Mouse (Mus musculus) embryonic facial prominence, embryonic 15.5 days (tissue): ENCODE measurements at regions not wholly inside any gene's neighbourhood (a gene's known extent, or its start where the extent isn't known, plus 50 kb on each side); places are given as distances from the start of the nearest gene placed in this dataset.

ENCODE experiments used
- ATAC-seq: fragments of 200-750 bp; cut with Nextera tagmentation; 2 replicates; pipeline ENCODE4 v1.8.0; 2017; ENCODE audit warnings: low read depth, moderate TSS enrichment; ENCODE audit not compliant: insufficient number of reproducible peaks, low FRiP score, low TSS enrichment
- H3K27ac ChIP-seq: fragments of 300-500 bp; sonication (generic); replicated peaks from 2 replicates; pipeline ENCODE4 v1.5.1; 2015; ENCODE audit warnings: mild to moderate bottlenecking, inconsistent platforms
- H3K27me3 ChIP-seq: fragments of 300-500 bp; sonication (generic); 2 replicates; pipeline ENCODE4 v1.6.1; 2015; ENCODE audit warnings: inconsistent platforms
- H3K36me3 ChIP-seq: fragments of 300-500 bp; sonication (generic); 2 replicates; pipeline ENCODE4 v1.6.1; 2015; ENCODE audit warnings: mild to moderate bottlenecking, inconsistent platforms
- H3K4me1 ChIP-seq: fragments of 300-500 bp; sonication (generic); 2 replicates; pipeline ENCODE4 v1.6.1; 2015; ENCODE audit warnings: inconsistent platforms
- H3K4me2 ChIP-seq: fragments of 300-500 bp; sonication (generic); replicated peaks from 2 replicates; pipeline ENCODE4 v1.6.1; 2015; ENCODE audit warnings: mild to moderate bottlenecking, inconsistent platforms
- H3K4me3 ChIP-seq: fragments of 300-500 bp; sonication (generic); replicated peaks from 2 replicates; pipeline ENCODE4 v1.5.1; 2015; ENCODE audit warnings: mild to moderate bottlenecking, inconsistent platforms
- H3K9ac ChIP-seq: fragments of 300-500 bp; sonication (generic); 2 replicates; pipeline ENCODE4 v1.6.1; 2015; ENCODE audit warnings: inconsistent platforms
- H3K9me3 ChIP-seq: fragments of 300-500 bp; sonication (generic); replicated peaks from 2 replicates; pipeline ENCODE4 v1.6.1; 2016; ENCODE audit warnings: inconsistent platforms
- WGBS: fragments of 180-500 bp; shearing (Covaris S2); methylation state at CpG from one replicate; pipeline ENCODE4 v1.1.7; 2015; 5-methylcytosine and 5-hydroxymethylcytosine counted together

- H3K27me3 ChIP-seq, result no peaks in the 10 kb centered on the region
- no peaks in the 10 kb centered on the region; the same call in 1 of the 2 replicates for H3K4me1 ChIP-seq
- no peak overlapping the region for H3K4me3 ChIP-seq
- no peak overlapping the region for H3K4me2 ChIP-seq
- WGBS, result 38% methylated on average over 11 of the region's 11 CpGs
- H3K27ac ChIP-seq, result no peak overlapping the region
- no peaks in the 10 kb centered on the region for H3K9me3 ChIP-seq
- H3K36me3 ChIP-seq, result no peaks in the 10 kb centered on the region
- H3K9ac ChIP-seq, result no peak overlapping the region
- ATAC-seq, result no peak
These were observed 420.6 kb upstream of the Trpc7 start for GRCm38 (mm10) chr13:57316211-57317005.

- Histone ChIP-seq H3K9ac (no peak overlapping the region), H3K36me3 (no peaks in the 10 kb centered on the region), H3K27me3 (no peaks in the 10 kb centered on the region), H3K27ac (no peak overlapping the region), H3K4me2 (no peak overlapping the region), H3K4me3 (no peak overlapping the region), H3K4me1 (no peaks in the 10 kb centered on the region; the same call in 1 of the 2 replicates), H3K9me3 (no peaks in the 10 kb centered on the region)
- no peak for ATAC-seq
- WGBS, result 44% methylated on average over 9 of the region's 9 CpGs
These were observed 418.7 kb upstream of the Trpc7 start for GRCm38 (mm10) chr13:57314512-57314911.

- WGBS, result 47% methylated on average over 2 of the region's 2 CpGs
- Histone ChIP-seq H3K36me3 (no peaks in the 10 kb centered on the region), H3K4me1 (no peaks in the 10 kb centered on the region; the same call in 1 of the 2 replicates), H3K9ac (no peak overlapping the region), H3K27me3 (no peaks in the 10 kb centered on the region), H3K4me2 (no peak overlapping the region), H3K27ac (no peak overlapping the region), H3K4me3 (no peak overlapping the region), H3K9me3 (no peaks in the 10 kb centered on the region)
- ATAC-seq, result no peak
These were observed 417.9 kb upstream of the Trpc7 start for GRCm38 (mm10) chr13:57313731-57314130.

- H3K4me2 ChIP-seq, result no peak overlapping the region
- H3K4me1 ChIP-seq, result peaks cover 6% of the 10 kb centered on the region
- no peaks in the 10 kb centered on the region for H3K36me3 ChIP-seq
- no peak for ATAC-seq
- no peak overlapping the region for H3K27ac ChIP-seq
- H3K9ac ChIP-seq, result no peak overlapping the region
- 46% methylated on average over 2 of the region's 2 CpGs for WGBS
- no peak overlapping the region for H3K4me3 ChIP-seq
- H3K27me3 ChIP-seq, result no peaks in the 10 kb centered on the region
- H3K9me3 ChIP-seq, result no peaks in the 10 kb centered on the region
These were observed 415.4 kb upstream of the Trpc7 start for GRCm38 (mm10) chr13:57311235-57311634.

- WGBS, result 85% methylated on average over 4 of the region's 4 CpGs
- ATAC-seq, result no peak
- Histone ChIP-seq H3K36me3 (no peaks in the 10 kb centered on the region), H3K9me3 (no peaks in the 10 kb centered on the region), H3K9ac (no peak overlapping the region), H3K4me1 (peaks cover 6% of the 10 kb centered on the region; the same call in 1 of the 2 replicates), H3K4me2 (no peak overlapping the region), H3K27me3 (no peaks in the 10 kb centered on the region), H3K27ac (no peak overlapping the region), H3K4me3 (no peak overlapping the region)
These were observed 413.8 kb upstream of the Trpc7 start for GRCm38 (mm10) chr13:57309618-57310017.

GRCm38 (mm10) chr13:57307971-57308903 lies 412.4 kb upstream of the Trpc7 start:
- WGBS, result 29% methylated on average over 20 of the region's 20 CpGs
- Histone ChIP-seq H3K27me3 (no peaks in the 10 kb centered on the region), H3K9me3 (no peaks in the 10 kb centered on the region), H3K4me3 (no peak overlapping the region), H3K27ac (no peak overlapping the region), H3K4me2 (no peak overlapping the region), H3K9ac (no peak overlapping the region), H3K4me1 (peaks cover 6% of the 10 kb centered on the region; the same call in 1 of the 2 replicates), H3K36me3 (no peaks in the 10 kb centered on the region)
- no peak for ATAC-seq

GRCm38 (mm10) chr13:57305586-57305985 lies 409.8 kb upstream of the Trpc7 start:
- H3K4me3 ChIP-seq, result no peak overlapping the region
- no peak for ATAC-seq
- WGBS, result 77% methylated on average over 7 of the region's 7 CpGs

GRCm38 (mm10) chr13:57303805-57304204 lies 408.0 kb upstream of the Trpc7 start:
- WGBS, result 82% methylated on average over 2 of the region's 2 CpGs
- Histone ChIP-seq H3K4me3 (no peak overlapping the region), H3K27ac (no peak overlapping the region), H3K9ac (no peak overlapping the region), H3K36me3 (no peaks in the 10 kb centered on the region), H3K4me2 (no peak overlapping the region), H3K27me3 (no peaks in the 10 kb centered on the region), H3K9me3 (no peaks in the 10 kb centered on the region), H3K4me1 (peaks cover 6% of the 10 kb centered on the region; the same call in 1 of the 2 replicates)
- ATAC-seq, result no peak

More at GRCm38 (mm10) chr13:57305586-57305985, 409.8 kb upstream of the Trpc7 start:
- no peak overlapping the region for H3K27ac ChIP-seq
- peaks cover 6% of the 10 kb centered on the region; the same call in 1 of the 2 replicates for H3K4me1 ChIP-seq
- H3K9me3 ChIP-seq, result no peaks in the 10 kb centered on the region
- no peaks in the 10 kb centered on the region for H3K36me3 ChIP-seq
- H3K9ac ChIP-seq, result no peak overlapping the region
- no peaks in the 10 kb centered on the region for H3K27me3 ChIP-seq
- H3K4me2 ChIP-seq, result no peak overlapping the region

GRCm38 (mm10) chr13:57291737-57292490 lies 396.1 kb upstream of the Trpc7 start:
- 41% methylated on average over 9 of the region's 9 CpGs for WGBS
- H3K4me2 ChIP-seq, result no peak overlapping the region
- no peak overlapping the region for H3K9ac ChIP-seq
- H3K36me3 ChIP-seq, result no peaks in the 10 kb centered on the region
- no peaks in the 10 kb centered on the region for H3K4me1 ChIP-seq
- H3K27ac ChIP-seq, result no peak overlapping the region
- no peaks in the 10 kb centered on the region for H3K27me3 ChIP-seq
- 0 out of 2 replicates have a peak, but pooled peaks have one; percentile 34 for ATAC-seq
- H3K4me3 ChIP-seq, result no peak overlapping the region
- no peaks in the 10 kb centered on the region for H3K9me3 ChIP-seq

- 88% methylated on average over 2 of the region's 2 CpGs for WGBS
- no peaks in the 10 kb centered on the region for H3K4me1 ChIP-seq
- ATAC-seq, result no peak
These were observed 390.4 kb upstream of the Trpc7 start for GRCm38 (mm10) chr13:57286168-57286567.

GRCm38 (mm10) chr13:57282816-57283215 lies 387.0 kb upstream of the Trpc7 start:
- WGBS, result 65% methylated on average over 8 of the region's 8 CpGs
- Histone ChIP-seq H3K9me3 (no peaks in the 10 kb centered on the region), H3K27me3 (no peaks in the 10 kb centered on the region), H3K4me1 (no peaks in the 10 kb centered on the region), H3K9ac (no peak overlapping the region), H3K4me2 (no peak overlapping the region), H3K4me3 (no peak overlapping the region), H3K36me3 (no peaks in the 10 kb centered on the region), H3K27ac (no peak overlapping the region)
- no peak for ATAC-seq

More at GRCm38 (mm10) chr13:57286168-57286567, 390.4 kb upstream of the Trpc7 start:
- Histone ChIP-seq H3K4me3 (no peak overlapping the region), H3K9ac (no peak overlapping the region), H3K27me3 (no peaks in the 10 kb centered on the region), H3K27ac (no peak overlapping the region), H3K4me2 (no peak overlapping the region), H3K9me3 (no peaks in the 10 kb centered on the region), H3K36me3 (no peaks in the 10 kb centered on the region)
